Mouse (Mus musculus) left cerebral cortex, adult 18-20 months (tissue): ENCODE data around the gene Mup17. TPM values are rescaled to one million over a fixed set of nuclear protein-coding genes. Genes with fewer than 3 reads are reported as not detected.
A peak's percentile ranks its signal among the peaks of the same experiment; 100 is the strongest.
"Not testable (repeated sequence)": the region's sequence is repeated elsewhere in the genome, so short reads cannot be mapped to it uniquely, and the experiment has no call there.

Experiments
- DNase-seq, 2 experiments: peaks; one replicate each; pipeline ENCODE4 v3.0.0; 2021 to 2022; ENCODE audit warnings: low spot score in 2 of 2, mixed read lengths in 1 of 2
- long read RNA-seq, 2 experiments: library from polyadenylated mRNA; stranded (forward); transcript quantifications; one replicate each; pipeline ENCODE4 v2.0.0; 2021
- total RNA-seq, 2 experiments: library from RNA; stranded (reverse); gene quantifications; 2 replicates each; pipeline ENCODE4 v1.2.3; 2021

Mup17 gene
- total RNA-seq: not detected
- long read RNA-seq, experiment 1: 0 reads
- long read RNA-seq, experiment 2: 0 reads

GRCm38 (mm10) chr4:61595771-61596170, at the start of gene Mup17:
Gene Mup17 (minus strand): TSS chr4:61595871.
- not testable (repeated sequence) for DNase-seq

DNA sequence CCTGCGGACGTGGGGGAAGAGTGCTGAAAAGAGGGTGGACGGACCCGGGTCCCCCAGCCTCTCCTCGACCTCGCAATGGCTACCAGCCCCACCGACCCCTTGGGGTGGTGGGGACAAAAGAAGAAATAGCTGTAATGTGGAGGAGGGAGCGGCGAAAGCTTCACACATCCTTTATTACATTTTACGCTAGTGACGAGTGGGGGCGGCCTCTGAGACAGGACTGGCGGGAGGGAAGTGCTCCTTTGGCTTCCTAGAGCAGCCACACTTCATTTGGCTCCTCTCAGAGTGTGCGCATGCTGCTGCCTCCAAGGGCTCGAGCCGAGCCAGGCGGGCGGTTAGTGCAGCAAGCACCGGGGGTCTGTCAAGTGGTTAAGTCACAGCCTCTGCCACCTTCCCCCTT, 24.1 kb downstream of the Mup17 start:
- not testable (repeated sequence) for DNase-seq

DNA sequence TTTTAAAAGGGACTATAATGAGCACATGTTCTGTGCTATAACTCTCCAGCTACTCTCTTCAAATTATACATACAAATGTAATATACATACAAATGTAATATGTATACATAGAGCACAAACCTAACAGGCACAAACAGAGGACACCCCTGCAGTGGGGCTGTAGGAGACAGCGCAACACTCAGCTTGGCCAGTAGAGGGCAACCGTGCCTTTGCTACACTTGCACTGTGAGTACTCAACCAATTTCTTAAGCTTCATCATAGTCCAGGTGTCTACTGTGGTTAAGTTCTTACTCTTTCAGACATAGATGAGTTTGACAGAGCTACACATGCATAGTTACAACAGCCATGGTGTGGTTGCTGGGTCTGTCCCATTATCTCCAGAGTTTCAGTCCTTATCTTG, 39.8 kb downstream of the Mup17 start:
- DNase-seq: peak; percentile 33 to 35

Other genes with a start within 250 kb of the Mup17 start
- not detected for gene Mup15, start 156.1 kb downstream of the Mup17 start, total RNA-seq
- gene Mup16, start 76.3 kb downstream of the Mup17 start, total RNA-seq: not detected
- not detected for gene Mup18, start 78.3 kb upstream of the Mup17 start, total RNA-seq
- gene Mup19, start 186.4 kb upstream of the Mup17 start, total RNA-seq: not detected
- gene Mup5, start 239.4 kb upstream of the Mup17 start, total RNA-seq: not detected